Mouse (Mus musculus) midbrain, embryonic 14.5 days (tissue): ENCODE measurements around the gene Tuba1a. TPM values are rescaled to one million over a fixed set of nuclear protein-coding genes. Genes with fewer than 3 reads are reported as not detected.
"Not testable (repeated sequence)": the region's sequence is repeated elsewhere in the genome, so short reads cannot be mapped to it uniquely, and the experiment has no call there.

Experiments used
- ATAC-seq: fragments of 200-750 bp; cut with Nextera tagmentation; 2 replicates; pipeline ENCODE4 v1.8.0; 2017; ENCODE audit warnings: moderate number of reproducible peaks, moderate library complexity; ENCODE audit not compliant: low FRiP score, low TSS enrichment
- DNase-seq: peaks from one replicate; pipeline ENCODE4 v3.0.0-alpha.2; 2015
- H3K27ac ChIP-seq: fragments of 300-500 bp; sonication (generic); replicated peaks from 2 replicates; pipeline ENCODE4 v1.5.1; 2014; ENCODE audit warnings: mild to moderate bottlenecking, low read depth, low read length, moderate library complexity
- H3K27me3 ChIP-seq: fragments of 300-500 bp; sonication (generic); 2 replicates; pipeline ENCODE4 v1.6.1; 2014; ENCODE audit warnings: low read length, control low read depth, mixed read lengths; ENCODE audit not compliant: control insufficient read depth, insufficient read depth
- H3K36me3 ChIP-seq: fragments of 300-500 bp; sonication (generic); 2 replicates; pipeline ENCODE4 v1.6.1; 2014; ENCODE audit warnings: low read length, control low read depth; ENCODE audit not compliant: control insufficient read depth, insufficient read depth
- H3K4me1 ChIP-seq: fragments of 300-500 bp; sonication (generic); 2 replicates; pipeline ENCODE4 v1.6.1; 2014; ENCODE audit warnings: mild to moderate bottlenecking, antibody characterized with exemption, low read length, control low read depth; ENCODE audit not compliant: control insufficient read depth, insufficient read depth
- H3K4me2 ChIP-seq: fragments of 300-500 bp; sonication (generic); 2 replicates; pipeline ENCODE4 v1.6.1; 2014; ENCODE audit warnings: mild to moderate bottlenecking, low read length, moderate library complexity
- H3K4me3 ChIP-seq: fragments of 300-500 bp; sonication (generic); replicated peaks from 2 replicates; pipeline ENCODE4 v1.5.1; 2014; ENCODE audit warnings: low read depth, low read length
- H3K9ac ChIP-seq: fragments of 300-500 bp; sonication (generic); replicated peaks from 2 replicates; pipeline ENCODE4 v1.6.1; 2014; ENCODE audit warnings: mild to moderate bottlenecking, low read length, moderate library complexity
- H3K9me3 ChIP-seq: fragments of 300-500 bp; sonication (generic); 2 replicates; pipeline ENCODE4 v1.6.1; 2016; ENCODE audit warnings: low read length, control low read depth, mixed read lengths; ENCODE audit not compliant: control insufficient read depth
- WGBS: fragments of 180-500 bp; shearing (Covaris S2); extraction: QIAGEN DNeasy Blood & Tissue Kit; methylation state at CpG from one replicate; pipeline ENCODE4 v1.1.7; 2014; 5-methylcytosine and 5-hydroxymethylcytosine counted together
- polyA plus RNA-seq: library from polyadenylated mRNA; unstranded; fragments of >200 nt; fragmentation: Nextera tagmentation; extraction: Ambion mirVana; gene quantifications from 2 replicates; pipeline ENCODE4 v1.2.1, GENCODE M21; 2014

Tuba1a gene
- polyA plus RNA-seq, 1 experiment from 2014 or later, result 17,220 TPM

GRCm38 (mm10) chr15:98927566-98927965 is 25.9 kb downstream of the Tuba1a start:
- H3K4me3 ChIP-seq, result no peak overlapping the region
- ATAC-seq, result no peak
- no peak overlapping the region for H3K27ac ChIP-seq
- peaks cover 3% of the 10 kb centered on the region; the same call in 1 of the 2 replicates for H3K4me1 ChIP-seq
- no peak overlapping the region for H3K4me2 ChIP-seq
- WGBS, result 84% methylated on average over 5 of the region's 5 CpGs
- H3K9ac ChIP-seq, result no peak overlapping the region
- H3K36me3 ChIP-seq, result peaks cover 15% of the 10 kb centered on the region
- no peaks in the 10 kb centered on the region for H3K27me3 ChIP-seq
- H3K9me3 ChIP-seq, result no peaks in the 10 kb centered on the region
- no peak for DNase-seq

- ATAC-seq (no peak), DNase-seq (no peak)
- Histone ChIP-seq H3K36me3 (no peaks in the 10 kb centered on the region), H3K4me1 (peaks cover 3% of the 10 kb centered on the region; the same call in 1 of the 2 replicates), H3K27ac (no peak overlapping the region), H3K27me3 (no peaks in the 10 kb centered on the region), H3K9me3 (no peaks in the 10 kb centered on the region), H3K9ac (no peak overlapping the region), H3K4me3 (no peak overlapping the region), H3K4me2 (no peak overlapping the region)
- 75% methylated on average over 3 of the region's 3 CpGs for WGBS
These were observed 28.8 kb downstream of the Tuba1a start for GRCm38 (mm10) chr15:98924682-98925081.

GRCm38 (mm10) chr15:98923031-98923537 is 30.4 kb downstream of the Tuba1a start:
- 73% methylated on average over 2 of the region's 2 CpGs for WGBS
- Histone ChIP-seq H3K4me2 (no peak overlapping the region), H3K27ac (no peak overlapping the region), H3K9me3 (no peaks in the 10 kb centered on the region), H3K27me3 (no peaks in the 10 kb centered on the region), H3K4me1 (peaks cover 4% of the 10 kb centered on the region), H3K36me3 (no peaks in the 10 kb centered on the region), H3K4me3 (no peak overlapping the region), H3K9ac (no peak overlapping the region)
- DNase-seq (no peak), ATAC-seq (no peak)

GRCm38 (mm10) chr15:98922581-98922980 is 30.9 kb downstream of the Tuba1a start:
- no peak overlapping the region for H3K4me3 ChIP-seq
- peaks cover 4% of the 10 kb centered on the region for H3K4me1 ChIP-seq
- H3K9ac ChIP-seq, result no peak overlapping the region
- WGBS, result 71% methylated on average over 3 of the region's 3 CpGs
- H3K27me3 ChIP-seq, result no peaks in the 10 kb centered on the region
- H3K4me2 ChIP-seq, result no peak overlapping the region
- H3K36me3 ChIP-seq, result no peaks in the 10 kb centered on the region
- no peaks in the 10 kb centered on the region for H3K9me3 ChIP-seq
- DNase-seq (no peak), ATAC-seq (no peak)
- H3K27ac ChIP-seq, result no peak overlapping the region

- 78% methylated on average over 5 of the region's 5 CpGs for WGBS
These were observed 32.0 kb downstream of the Tuba1a start for GRCm38 (mm10) chr15:98921510-98921909.

GRCm38 (mm10) chr15:98918499-98918895 is 35.0 kb downstream of the Tuba1a start:
- 27% methylated on average over 8 of the region's 8 CpGs for WGBS
- not testable (repeated sequence) for H3K27me3 ChIP-seq, ATAC-seq, H3K9me3 ChIP-seq, DNase-seq, H3K36me3 ChIP-seq
- Histone ChIP-seq H3K4me1 (peaks cover 20% of the 10 kb centered on the region), H3K27ac (peak overlapping the region; percentile 54; the same call in 1 of the 2 replicates), H3K9ac (peak overlapping the region; percentile 44; the same call in 1 of the 2 replicates), H3K4me3 (peak overlapping the region; percentile 91), H3K4me2 (peak overlapping the region; percentile 78)

More at GRCm38 (mm10) chr15:98921510-98921909, 32.0 kb downstream of the Tuba1a start:
- Histone ChIP-seq H3K27me3 (no peaks in the 10 kb centered on the region), H3K27ac (no peak overlapping the region), H3K9me3 (no peaks in the 10 kb centered on the region), H3K4me3 (no peak overlapping the region), H3K4me1 (peaks cover 7% of the 10 kb centered on the region), H3K36me3 (no peaks in the 10 kb centered on the region), H3K9ac (no peak overlapping the region), H3K4me2 (no peak overlapping the region)
- ATAC-seq, result no peak
- DNase-seq, result no peak

GRCm38 (mm10) chr15:98917538-98918498 is 35.7 kb downstream of the Tuba1a start, which contains the start of gene Lmbr1l:
TSS of gene Lmbr1l (minus strand) at chr15:98918231.
- Histone ChIP-seq H3K27ac (peak within 1 kb of the TSS; percentile 97), H3K9ac (peak within 1 kb of the TSS; percentile 84), H3K4me2 (peak within 1 kb of the TSS; percentile 78), H3K27me3 (no peaks in the 10 kb centered on the region), H3K4me1 (peaks cover 20% of the 10 kb centered on the region), H3K4me3 (peak within 1 kb of the TSS; percentile 91), H3K36me3 (peaks cover 12% of the 10 kb centered on the region), H3K9me3 (no peaks in the 10 kb centered on the region)
- DNase-seq (peak; percentile 99), ATAC-seq (peak; percentile 98)
- under 1% methylated on average over 82 of the region's 82 CpGs for WGBS

GRCm38 (mm10) chr15:98917091-98917490 is 36.4 kb downstream of the Tuba1a start:
- Histone ChIP-seq H3K27ac (peak overlapping the region; percentile 97), H3K27me3 (no peaks in the 10 kb centered on the region), H3K9ac (peak overlapping the region; percentile 84), H3K36me3 (peaks cover 20% of the 10 kb centered on the region), H3K4me1 (peaks cover 20% of the 10 kb centered on the region), H3K9me3 (no peaks in the 10 kb centered on the region), H3K4me3 (peak overlapping the region; percentile 91), H3K4me2 (peak overlapping the region; percentile 78)
- under 1% methylated on average over 14 of the region's 14 CpGs for WGBS
- ATAC-seq, result no peak
- peak; percentile 51 for DNase-seq
